Mouse (Mus musculus) MEL (cell line): ENCODE measurements around the gene Acod1.
A peak's percentile ranks its signal among the peaks of the same experiment; 100 is the strongest.

Experiments
- CTCF ChIP-seq, 3 experiments: IDR thresholded peaks in 2 of 3; conservative IDR thresholded peaks in 1 of 3; 2 replicates each; pipeline ENCODE4 v1.5.1; 2011 to 2012; ENCODE audit warnings: low read length in 3 of 3, low read depth in 2 of 3, mild to moderate bottlenecking in 2 of 3, improper control_type of control experiment in 1 of 3, inconsistent platforms in 1 of 3, mixed read lengths in 1 of 3, moderate library complexity in 1 of 3; ENCODE audit not compliant: control insufficient read depth in 1 of 3, insufficient read depth in 1 of 3, poor library complexity in 1 of 3, severe bottlenecking in 1 of 3
- HCFC1 ChIP-seq: IDR thresholded peaks from 2 replicates; pipeline ENCODE4 v1.6.1; 2012; ENCODE audit warnings: low read depth, mild to moderate bottlenecking, inconsistent platforms, low read length, improper control_type of control experiment, moderate library complexity
- MAFK ChIP-seq: IDR thresholded peaks from 2 replicates; pipeline ENCODE4 v1.6.1; 2011; ENCODE audit warnings: low read depth, mild to moderate bottlenecking, low read length, improper control_type of control experiment, borderline replicate concordance
- MXI1 ChIP-seq: IDR thresholded peaks from 2 replicates; pipeline ENCODE4 v1.6.1; 2011; ENCODE audit warnings: mild to moderate bottlenecking, low read depth, low read length, improper control_type of control experiment
- MYB ChIP-seq: IDR thresholded peaks from 2 replicates; pipeline ENCODE4 v1.6.1; 2011; ENCODE audit warnings: mild to moderate bottlenecking, low read depth, low read length, improper control_type of control experiment
- POLR2A ChIP-seq, 2 experiments: IDR thresholded peaks; 2 replicates each; pipeline ENCODE4 v1.6.1; 2011 to 2012; ENCODE audit warnings: low read length in 2 of 2, mild to moderate bottlenecking in 2 of 2, control low read depth in 1 of 2, improper control_type of control experiment in 1 of 2, low read depth in 1 of 2, moderate library complexity in 1 of 2; ENCODE audit not compliant: control insufficient read depth in 1 of 2, insufficient read depth in 1 of 2, poor library complexity in 1 of 2
- RCOR1 ChIP-seq: IDR thresholded peaks from 2 replicates; pipeline ENCODE4 v1.6.1; 2012; ENCODE audit warnings: low read depth, mild to moderate bottlenecking, inconsistent platforms, low read length, improper control_type of control experiment
- SIN3A ChIP-seq: IDR thresholded peaks from 2 replicates; pipeline ENCODE4 v1.6.1; 2012; ENCODE audit warnings: low read length, improper control_type of control experiment, inconsistent platforms
- TAL1 ChIP-seq: IDR thresholded peaks from 2 replicates; pipeline ENCODE4 v1.6.1; 2012; ENCODE audit warnings: mild to moderate bottlenecking, inconsistent platforms, low read length, moderate library complexity, mixed read lengths
- TCF12 ChIP-seq: IDR thresholded peaks from 2 replicates; pipeline ENCODE4 v1.6.1; 2014; ENCODE audit warnings: low read depth, mild to moderate bottlenecking, inconsistent platforms, low read length, improper control_type of control experiment, moderate library complexity
- UBTF ChIP-seq: IDR thresholded peaks from 2 replicates; pipeline ENCODE4 v1.6.1; 2012; ENCODE audit warnings: low read depth, mild to moderate bottlenecking, inconsistent platforms, low read length, improper control_type of control experiment, moderate library complexity, borderline replicate concordance; ENCODE audit not compliant: insufficient read depth
- ZKSCAN1 ChIP-seq: IDR thresholded peaks from 2 replicates; pipeline ENCODE4 v1.6.1; 2012; ENCODE audit warnings: low read depth, mild to moderate bottlenecking, inconsistent platforms, low read length, improper control_type of control experiment, moderate library complexity
- ZMIZ1 ChIP-seq: IDR thresholded peaks from 2 replicates; pipeline ENCODE4 v1.6.1; 2012; ENCODE audit warnings: low read depth, mild to moderate bottlenecking, inconsistent platforms, low read length, improper control_type of control experiment, moderate library complexity

- TF ChIP-seq MXI1 (no peak), HCFC1 (no peak), POLR2A (IDR thresholded peaks at IDR 0.05; ENCODE audit: control insufficient read depth in 1 of 2, insufficient read depth in 1 of 2, low read depth in 1 of 2, low read length in 2 of 2, poor library complexity in 1 of 2) (no peak), CTCF (IDR thresholded peaks at IDR 0.05 in 2 of 3, conservative IDR thresholded peaks at IDR 0.05 in 1 of 3; ENCODE audit: control insufficient read depth in 1 of 3, insufficient read depth in 1 of 3, low read depth in 2 of 3, low read length in 3 of 3, poor library complexity in 1 of 3, severe bottlenecking in 1 of 3) (peak; percentile 50 to 74 (median 66)), ZMIZ1 (no peak), RCOR1 (no peak), ZKSCAN1 (no peak), UBTF (no peak), MYB (no peak), MAFK (no peak), TAL1 (no peak), SIN3A (no peak), TCF12 (no peak)
These were observed 41.8 kb downstream of the Acod1 start for GRCm38 (mm10) chr14:103088624-103089023.
